Mouse (Mus musculus) spleen, adult 2 months (tissue): ENCODE data around the gene Spata2. TPM values are rescaled to one million over a fixed set of nuclear protein-coding genes. Genes with fewer than 3 reads are reported as not detected.

Experiments used
- DNase-seq, 2 experiments: peaks; one replicate each; pipeline versions ENCODE4 v3.0.0 to v3.0.0-alpha.2; 2012 to 2021; ENCODE audit warnings: low spot score in 2 of 2, low read depth in 1 of 2
- H3K27ac ChIP-seq: fragments of 200-500 bp; 2 replicates; pipeline ENCODE4 v1.5.1; 2012; ENCODE audit warnings: low read length, inconsistent platforms; ENCODE audit not compliant: insufficient read depth
- H3K27me3 ChIP-seq: fragments of 200-500 bp; 2 replicates; pipeline ENCODE4 v1.6.1; 2012; ENCODE audit warnings: mild to moderate bottlenecking, moderate library complexity, low read length, inconsistent platforms; ENCODE audit not compliant: control insufficient read depth, insufficient read depth
- H3K36me3 ChIP-seq: fragments of 200-500 bp; 2 replicates; pipeline ENCODE4 v1.6.1; 2012; ENCODE audit warnings: mild to moderate bottlenecking, low read length, inconsistent platforms; ENCODE audit not compliant: control insufficient read depth, insufficient read depth
- H3K4me1 ChIP-seq: fragments of 200-500 bp; 2 replicates; pipeline ENCODE4 v1.6.1; 2011; ENCODE audit warnings: inconsistent platforms; ENCODE audit not compliant: control insufficient read depth, insufficient read depth, insufficient read length
- H3K4me3 ChIP-seq: fragments of 200-500 bp; 2 replicates; pipeline ENCODE4 v1.5.1; 2011; ENCODE audit warnings: mild to moderate bottlenecking, inconsistent platforms; ENCODE audit not compliant: insufficient read depth, insufficient read length; ENCODE audit errors: extremely low read depth
- CTCF ChIP-seq: fragments of 200-500 bp; IDR thresholded peaks from 2 replicates; pipeline ENCODE4 v1.5.1; 2011; ENCODE audit warnings: mild to moderate bottlenecking, inconsistent platforms; ENCODE audit not compliant: insufficient read depth, insufficient read length, insufficient replicate concordance; ENCODE audit errors: extremely low read depth
- POLR2A ChIP-seq: fragments of 200-500 bp; IDR thresholded peaks from 2 replicates; pipeline ENCODE4 v1.6.1; 2011; ENCODE audit warnings: low read depth, low read length, inconsistent platforms
- WGBS: fragments of 180-500 bp; shearing (Covaris S2); methylation state at CpG from one replicate; pipeline ENCODE4 v1.1.7; 2018; 5-methylcytosine and 5-hydroxymethylcytosine counted together
- polyA plus RNA-seq: library from polyadenylated mRNA; depleted of rRNA; stranded (reverse); fragments of >200 nt; gene quantifications from 2 replicates; pipeline ENCODE4 v1.2.3, GENCODE M21; 2012; rRNA removed

Gene Spata2
- polyA plus RNA-seq: 23.3 and 25.5 TPM in 2 replicates

DNA sequence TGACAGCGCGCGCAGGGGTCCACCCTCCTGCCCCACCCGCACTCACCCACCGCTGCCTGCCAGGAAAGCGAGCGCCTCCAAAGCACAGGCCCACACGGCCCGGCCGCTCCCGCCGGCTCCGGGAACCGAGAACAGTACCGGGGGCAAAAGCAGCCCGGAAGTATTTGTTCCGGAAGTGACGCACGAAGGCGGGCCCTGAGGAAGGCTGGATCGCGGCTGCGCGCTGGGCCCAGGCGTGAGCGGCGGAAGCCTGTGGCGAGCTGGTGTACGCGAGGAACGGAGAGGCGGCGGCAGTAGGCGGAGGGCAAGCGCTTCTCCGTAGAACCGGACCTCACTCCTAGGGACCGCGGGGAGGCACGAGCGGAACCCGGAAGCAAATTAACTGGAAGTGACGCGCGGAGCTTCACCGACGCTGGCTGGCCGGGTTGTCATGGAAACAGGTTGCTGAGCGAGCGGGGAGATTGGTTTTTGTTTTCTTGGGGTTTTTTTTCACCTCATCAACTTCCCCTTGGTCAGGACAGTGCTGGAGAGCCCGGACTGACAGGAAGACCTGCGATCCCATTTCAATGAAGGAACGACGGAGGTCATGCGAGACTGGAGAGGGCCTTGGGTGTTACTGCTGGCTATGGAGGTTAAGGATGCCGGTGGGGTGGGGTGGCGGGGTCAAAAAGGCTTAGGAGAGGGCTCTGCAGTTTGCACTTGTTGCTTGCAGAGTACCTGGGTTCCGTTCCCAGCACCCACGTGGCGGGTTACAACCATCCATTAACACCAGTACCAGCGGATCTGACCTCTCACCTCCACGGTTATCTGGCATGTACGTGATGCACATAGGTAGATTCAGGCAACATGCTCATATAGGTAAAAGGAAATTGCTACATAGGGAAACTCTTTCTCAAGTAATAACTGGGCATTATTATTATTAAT is at the start of gene Spata2:
Gene Spata2 (minus strand): TSS at position 175 of the 924 bp plus-strand sequence.
- peak within 1 kb of the TSS; percentile 98 for H3K27ac ChIP-seq
- TF ChIP-seq POLR2A: peak; percentile 39
- TF ChIP-seq CTCF: no peak
- peaks cover 3% of the 10 kb centered on the region; the same call in 1 of the 2 replicates for H3K4me1 ChIP-seq
- H3K36me3 ChIP-seq: no peaks in the 10 kb centered on the region
- peak within 1 kb of the TSS; percentile 97 for H3K4me3 ChIP-seq
- DNase-seq: peak; percentile 88 to 92
- WGBS: 3% methylated on average over 63 of the region's 63 CpGs
- H3K27me3 ChIP-seq: no peaks in the 10 kb centered on the region

DNA sequence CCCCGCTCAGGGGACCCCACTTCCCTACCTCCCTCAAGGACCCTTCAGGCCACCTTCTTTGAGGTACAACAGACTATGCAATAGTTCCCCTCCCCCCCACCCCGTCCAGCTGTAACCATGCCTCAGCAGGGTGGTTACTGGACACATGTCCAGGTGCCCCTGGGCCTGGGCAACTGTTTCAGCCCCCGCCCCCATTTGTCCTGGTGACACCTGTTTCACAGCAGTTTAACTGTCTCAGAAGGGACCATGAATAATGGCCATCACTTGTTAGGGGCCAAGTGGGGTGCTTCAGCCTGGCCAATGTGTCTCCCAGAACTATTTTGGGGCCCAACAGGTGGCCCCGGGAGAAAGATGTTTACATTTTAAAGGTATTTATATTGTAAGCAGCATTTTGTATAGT is 49.7 kb upstream of the Spata2 start:
- 86% methylated on average over 4 of the region's 4 CpGs for WGBS
- no peaks in the 10 kb centered on the region for H3K27me3 ChIP-seq

DNA sequence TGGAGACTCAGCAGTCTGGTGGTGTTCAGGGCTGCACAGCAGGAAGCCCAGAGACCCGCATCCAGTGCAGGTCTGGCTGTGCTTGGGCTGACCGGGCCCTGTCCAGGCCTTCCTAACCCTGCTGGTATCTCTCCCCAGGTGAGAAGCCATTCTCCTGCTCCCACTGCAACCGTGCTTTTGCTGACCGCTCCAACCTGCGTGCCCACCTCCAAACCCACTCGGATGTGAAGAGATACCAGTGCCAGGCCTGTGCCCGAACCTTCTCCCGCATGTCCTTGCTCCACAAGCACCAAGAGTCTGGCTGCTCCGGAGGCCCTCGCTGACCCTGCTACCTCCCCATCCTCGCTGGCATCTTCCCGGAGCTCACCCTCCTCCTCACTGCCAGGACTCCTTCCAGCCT is 49.1 kb upstream of the Spata2 start:
- 88% methylated on average over 12 of the region's 12 CpGs for WGBS
- TF ChIP-seq CTCF: no peak
- TF ChIP-seq POLR2A: no peak
- Histone ChIP-seq H3K36me3 (no peaks in the 10 kb centered on the region), H3K4me1 (peaks cover 5% of the 10 kb centered on the region), H3K27ac (no peak overlapping the region), H3K4me3 (no peak overlapping the region), H3K27me3 (no peaks in the 10 kb centered on the region)
- no peak for DNase-seq

More for the DNA sequence above, 49.7 kb upstream of the Spata2 start:
- no peak overlapping the region for H3K4me3 ChIP-seq
- no peak for DNase-seq
- no peaks in the 10 kb centered on the region for H3K36me3 ChIP-seq
- no peak overlapping the region for H3K27ac ChIP-seq
- peaks cover 3% of the 10 kb centered on the region for H3K4me1 ChIP-seq
- TF ChIP-seq CTCF (no peak), POLR2A (no peak)

DNA sequence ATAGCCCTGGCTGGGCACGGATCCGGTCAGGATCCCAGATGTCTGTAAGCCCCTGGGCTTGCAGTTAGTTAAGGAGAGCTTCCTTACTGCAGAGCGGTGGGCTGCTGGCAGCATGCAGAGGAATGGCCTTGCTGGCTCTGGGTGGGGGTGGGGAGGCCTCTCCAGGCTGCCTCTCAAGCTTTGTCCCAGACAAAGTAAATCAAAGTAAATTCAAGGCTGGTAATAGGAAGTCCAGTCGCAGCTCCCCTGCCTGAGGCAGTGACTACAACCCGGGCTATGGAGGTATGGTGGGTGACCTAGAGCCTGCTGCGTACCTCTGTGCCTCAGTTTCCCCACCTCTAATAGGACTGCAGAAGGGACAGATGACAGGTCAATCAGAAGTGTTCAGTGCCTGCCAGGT is 48.6 kb upstream of the Spata2 start:
- Histone ChIP-seq H3K27ac (no peak overlapping the region), H3K36me3 (no peaks in the 10 kb centered on the region), H3K4me1 (peaks cover 6% of the 10 kb centered on the region), H3K27me3 (no peaks in the 10 kb centered on the region), H3K4me3 (no peak overlapping the region)
- 75% methylated on average over 6 of the region's 6 CpGs for WGBS
- TF ChIP-seq CTCF: no peak
- no peak for TF ChIP-seq POLR2A
- no peak for DNase-seq

DNA sequence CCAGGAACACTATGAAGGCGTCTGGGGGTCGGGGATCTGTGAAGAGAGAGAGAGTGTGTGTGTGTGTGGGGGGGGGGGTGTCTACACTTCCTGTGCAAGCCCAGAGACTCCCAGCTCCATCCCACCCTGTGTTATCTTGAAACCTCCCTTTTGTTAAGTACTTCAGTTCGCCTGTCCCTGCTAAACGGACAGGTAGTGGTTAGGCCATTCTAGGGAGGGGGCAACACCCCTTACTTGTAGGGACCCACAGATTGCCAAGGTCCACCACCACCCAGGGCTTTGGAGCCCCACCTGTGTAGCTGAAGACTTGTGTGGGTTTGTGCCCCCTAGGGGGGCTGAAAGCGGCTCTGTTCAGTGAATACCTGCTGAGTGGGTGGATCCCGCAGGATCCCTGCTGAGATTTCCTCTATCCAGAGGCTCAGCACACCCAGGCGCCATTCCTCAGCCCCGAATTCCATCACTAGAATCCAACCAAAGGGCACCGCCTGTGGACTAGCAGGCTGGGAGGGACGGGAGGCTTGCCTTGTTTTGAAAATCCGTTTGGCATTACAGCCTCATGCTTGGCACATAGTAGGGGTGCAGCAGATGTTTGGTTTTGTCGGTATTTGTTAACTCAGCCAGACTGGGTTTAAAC is 47.9 kb upstream of the Spata2 start:
- Histone ChIP-seq H3K4me1 (peaks cover 6% of the 10 kb centered on the region), H3K27me3 (no peaks in the 10 kb centered on the region), H3K4me3 (0 out of 2 replicates have a peak overlapping the region, but pooled peaks have one; percentile 24), H3K27ac (no peak overlapping the region), H3K36me3 (no peaks in the 10 kb centered on the region)
- TF ChIP-seq CTCF (no peak), POLR2A (no peak)
- DNase-seq: no peak
- WGBS: 69% methylated on average over 12 of the region's 12 CpGs

DNA sequence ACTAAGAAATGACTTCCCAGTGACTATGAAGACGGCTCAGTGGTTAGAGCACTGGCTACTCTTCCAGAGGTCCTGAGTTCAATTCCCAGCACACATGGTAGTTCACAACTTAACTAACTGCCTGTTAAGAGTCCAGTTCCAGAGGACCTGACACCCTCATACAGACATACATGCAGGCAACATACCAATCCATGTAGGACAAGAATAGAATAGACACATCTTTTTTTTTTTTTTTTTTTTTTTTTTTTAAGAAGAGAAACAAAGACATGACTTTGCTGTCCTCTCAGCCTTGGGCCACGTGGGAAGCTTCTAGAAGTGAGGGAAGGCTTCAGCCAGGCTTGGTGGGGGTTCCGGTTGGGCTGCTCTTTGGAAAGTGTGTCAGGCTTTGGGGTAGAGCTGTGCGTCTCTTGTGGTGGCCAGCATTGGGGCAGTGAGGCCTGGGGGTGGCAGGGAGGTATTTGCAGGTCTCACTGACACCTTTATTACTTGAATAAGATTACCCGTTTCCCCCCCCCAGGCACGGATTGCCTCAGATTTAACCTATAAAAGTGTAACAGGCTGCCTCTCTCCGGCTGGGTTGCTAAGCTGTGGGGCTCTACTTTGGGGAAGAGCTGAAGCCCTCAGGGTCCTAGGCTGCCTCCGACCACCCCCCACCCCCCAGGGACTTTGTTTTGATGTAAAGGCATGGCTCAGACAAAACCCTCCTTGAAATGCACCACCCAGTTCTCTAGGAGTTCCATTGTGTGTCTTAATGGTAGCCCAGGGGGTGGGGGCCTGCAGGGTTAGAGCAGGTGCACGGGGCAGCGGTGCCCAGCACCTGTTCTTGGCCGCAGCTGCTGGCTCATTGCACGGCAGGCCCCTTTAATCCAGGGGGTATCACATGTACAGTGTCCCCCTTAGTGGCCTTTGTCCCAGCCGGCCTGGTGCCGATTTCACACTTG is 47.1 kb upstream of the Spata2 start:
- Histone ChIP-seq H3K4me1 (peaks cover 6% of the 10 kb centered on the region), H3K4me3 (peak overlapping the region; percentile 12), H3K36me3 (no peaks in the 10 kb centered on the region), H3K27me3 (no peaks in the 10 kb centered on the region), H3K27ac (no peak overlapping the region)
- no peak for TF ChIP-seq CTCF
- TF ChIP-seq POLR2A: no peak
- WGBS: 75% methylated on average over 14 of the region's 14 CpGs
- no peak for DNase-seq
